Mouse (Mus musculus) frontal cortex, postnatal 10 days (tissue): Measurements from ENCODE around the gene Sema6d.

Experiments used
- DNase-seq, 2 experiments: peaks; one replicate each; pipeline ENCODE4 v3.0.0; 2022; ENCODE audit warnings: low spot score in 2 of 2, mixed read lengths in 1 of 2

Gene Sema6d

DNA sequence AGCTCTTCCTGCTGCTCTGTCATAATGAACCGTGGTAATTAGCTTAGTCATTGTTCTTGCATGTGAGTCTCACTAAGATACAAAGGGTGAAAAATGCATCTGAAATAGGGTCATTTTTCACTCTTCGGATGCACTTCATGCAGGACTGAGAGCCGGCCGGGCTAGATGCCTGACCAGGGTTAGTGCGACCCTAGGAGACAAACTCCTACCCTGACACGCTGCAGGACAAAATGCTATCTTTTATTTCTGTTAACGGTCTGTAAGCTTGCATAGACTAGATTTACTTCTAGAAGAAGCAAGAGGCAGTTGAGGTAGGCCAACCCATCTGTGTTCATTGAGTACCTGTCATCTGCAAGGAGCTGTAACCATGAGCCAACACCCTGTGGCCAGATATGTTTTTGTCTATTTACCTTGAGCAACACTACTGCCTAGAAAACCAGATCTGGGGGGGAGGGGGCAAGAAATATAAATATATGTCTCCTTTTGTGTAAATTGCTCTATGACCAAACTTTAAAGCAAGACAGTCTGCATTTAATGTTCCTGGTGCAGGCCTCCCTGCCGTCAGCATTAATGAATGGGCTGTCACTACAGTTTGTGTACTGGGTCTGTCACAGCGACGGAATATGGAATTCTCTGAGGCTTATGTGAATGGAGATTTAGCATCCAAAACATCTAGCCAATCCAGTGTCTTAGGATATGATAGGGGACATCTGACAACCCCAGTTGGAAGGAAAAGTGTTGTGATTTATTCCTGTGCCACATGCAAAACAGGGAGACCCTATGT, 523.1 kb downstream of the Sema6d start:
- no peak for DNase-seq

GRCm38 (mm10) chr2:124613671-124614210, 524.0 kb downstream of the Sema6d start:
- DNase-seq: no peak

DNA sequence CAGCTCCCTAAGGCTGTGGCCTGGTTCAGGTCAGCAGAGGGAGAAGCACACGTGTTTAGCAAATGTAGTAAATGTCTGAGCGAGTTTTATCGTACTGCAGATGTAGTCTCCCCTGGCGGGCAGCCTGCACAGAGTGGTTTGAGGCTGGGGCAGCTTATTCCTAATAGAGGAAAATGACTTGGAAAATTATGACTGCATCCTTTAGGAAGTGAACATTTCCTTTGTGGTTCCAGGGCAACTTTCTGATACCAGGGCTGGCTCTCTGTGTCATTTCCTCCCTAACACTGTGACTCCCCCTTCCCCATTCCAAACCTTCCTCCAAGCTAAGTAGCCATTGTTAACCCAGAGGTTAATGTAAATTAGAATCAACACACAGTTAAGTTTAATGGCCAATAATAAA, 527.0 kb downstream of the Sema6d start:
- DNase-seq: no peak

DNA sequence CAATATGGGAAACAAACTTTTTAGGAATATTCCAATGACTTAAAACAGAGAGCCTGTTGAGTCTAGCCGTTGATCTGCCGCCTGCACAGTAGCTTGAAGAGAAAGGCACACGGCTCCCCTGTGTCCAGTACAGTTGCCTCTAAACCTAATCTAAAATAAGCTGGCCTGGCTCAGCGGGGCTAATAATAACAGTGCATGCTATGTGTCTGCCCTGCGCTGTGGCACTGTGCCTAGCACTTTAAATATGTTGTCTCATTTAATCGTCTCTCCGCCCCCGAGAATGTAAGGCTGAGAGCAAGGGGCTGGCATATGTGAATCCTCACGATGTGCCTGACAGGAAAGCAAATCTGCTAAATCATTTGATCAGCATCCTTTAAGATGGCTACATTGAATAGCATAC, 527.7 kb downstream of the Sema6d start:
- DNase-seq: no peak

DNA sequence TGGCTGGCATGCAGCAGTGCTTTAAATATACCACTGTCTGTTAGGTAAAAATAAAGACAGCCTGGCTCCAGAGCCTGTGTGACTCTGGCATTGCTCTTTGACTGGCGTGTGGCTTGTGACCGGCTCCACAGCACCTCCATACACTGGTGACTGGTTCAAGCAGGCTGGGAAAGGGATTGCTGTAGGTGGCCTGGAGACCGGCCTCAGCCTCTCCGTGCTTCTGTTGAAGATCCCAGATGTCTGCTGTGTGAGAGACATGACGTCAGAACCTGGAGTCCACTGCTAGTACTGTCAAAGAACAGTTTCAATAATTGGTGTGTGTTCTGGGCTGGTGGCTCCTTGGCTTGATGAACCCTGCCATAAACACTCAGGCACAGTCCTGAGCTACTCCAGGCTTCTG, 528.3 kb downstream of the Sema6d start:
- DNase-seq: no peak

GRCm38 (mm10) chr2:124618526-124619219, 528.9 kb downstream of the Sema6d start:
- DNase-seq: no peak

- DNase-seq: no peak
Observed at GRCm38 (mm10) chr2:124620470-124620869, 530.7 kb downstream of the Sema6d start.

- DNase-seq: no peak
Observed at GRCm38 (mm10) chr2:124621972-124622621, 532.3 kb downstream of the Sema6d start.

DNA sequence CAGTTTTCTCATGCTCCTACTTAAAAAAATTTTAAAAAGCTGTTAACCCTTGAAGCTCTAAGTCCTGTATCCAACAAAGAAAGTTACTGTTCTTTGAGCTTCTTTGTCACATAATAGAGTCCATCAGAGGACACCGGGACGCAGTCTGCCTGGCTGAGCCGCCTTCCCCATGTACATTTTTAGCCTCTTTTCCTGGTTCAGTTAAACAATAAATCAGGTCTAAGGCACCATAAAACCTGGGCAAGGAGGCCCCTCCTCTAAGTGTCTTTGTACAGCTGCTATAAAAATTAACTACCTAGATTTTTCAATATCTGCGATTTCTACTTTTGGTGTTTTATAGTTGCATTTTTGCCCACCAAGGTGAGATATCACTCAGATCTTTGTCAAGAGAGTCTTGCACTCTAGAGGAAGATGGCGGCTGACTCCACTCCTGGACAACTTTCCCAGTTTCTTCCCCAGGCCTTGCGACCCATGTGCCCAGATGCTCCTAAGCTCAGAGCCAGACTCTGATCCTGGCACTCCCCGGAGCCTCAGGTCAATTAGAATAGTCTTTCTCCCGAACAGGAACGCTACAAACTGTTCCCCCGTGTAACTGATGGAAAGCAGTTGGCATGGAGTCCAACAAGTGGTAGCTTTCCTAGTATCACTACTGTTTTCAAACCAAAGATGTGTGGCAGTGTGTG, 534.6 kb downstream of the Sema6d start:
- DNase-seq: no peak

- no peak for DNase-seq
Observed at GRCm38 (mm10) chr2:124626425-124626824, 536.7 kb downstream of the Sema6d start.

DNA sequence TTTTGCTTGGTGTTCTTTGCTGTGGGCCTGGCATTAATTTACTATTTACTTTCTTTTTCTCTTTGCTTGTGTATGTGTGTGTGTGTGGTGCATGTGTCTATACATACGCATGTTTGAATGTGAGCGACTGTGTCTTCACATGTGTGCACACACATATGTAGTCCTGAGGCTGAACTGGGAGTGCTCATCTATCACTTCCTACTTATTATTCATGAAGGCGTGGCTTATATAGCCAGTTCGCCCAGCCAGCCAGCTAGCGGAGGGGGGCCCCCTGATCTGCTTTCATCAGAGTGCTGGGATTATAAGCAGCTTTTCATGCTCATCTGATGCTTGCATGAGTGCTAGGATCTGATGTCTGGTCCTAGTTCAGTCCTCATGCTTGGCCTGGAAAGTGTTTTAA, 537.9 kb downstream of the Sema6d start:
- DNase-seq: no peak

DNA sequence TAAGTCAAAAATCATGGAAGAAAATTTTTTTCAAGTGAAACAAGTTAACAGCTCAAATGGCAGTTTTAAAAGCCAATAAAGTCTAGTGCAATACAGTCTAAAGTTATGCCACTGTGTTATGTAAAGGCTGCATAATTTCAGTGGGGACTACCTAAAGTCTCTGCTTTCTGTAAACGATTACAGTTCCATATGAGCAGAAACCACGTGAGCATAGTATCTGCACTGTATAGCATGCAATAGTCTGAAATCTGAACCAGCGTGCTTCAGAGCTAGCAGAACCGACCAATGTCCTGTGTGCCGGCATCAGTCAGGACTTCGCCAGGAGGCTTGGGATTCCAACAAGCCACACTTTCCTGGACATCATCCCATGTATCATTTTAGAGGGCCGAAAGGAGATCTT, 538.9 kb downstream of the Sema6d start:
- no peak for DNase-seq

- DNase-seq: no peak
Observed at GRCm38 (mm10) chr2:124634400-124634998, 544.7 kb downstream of the Sema6d start.

DNA sequence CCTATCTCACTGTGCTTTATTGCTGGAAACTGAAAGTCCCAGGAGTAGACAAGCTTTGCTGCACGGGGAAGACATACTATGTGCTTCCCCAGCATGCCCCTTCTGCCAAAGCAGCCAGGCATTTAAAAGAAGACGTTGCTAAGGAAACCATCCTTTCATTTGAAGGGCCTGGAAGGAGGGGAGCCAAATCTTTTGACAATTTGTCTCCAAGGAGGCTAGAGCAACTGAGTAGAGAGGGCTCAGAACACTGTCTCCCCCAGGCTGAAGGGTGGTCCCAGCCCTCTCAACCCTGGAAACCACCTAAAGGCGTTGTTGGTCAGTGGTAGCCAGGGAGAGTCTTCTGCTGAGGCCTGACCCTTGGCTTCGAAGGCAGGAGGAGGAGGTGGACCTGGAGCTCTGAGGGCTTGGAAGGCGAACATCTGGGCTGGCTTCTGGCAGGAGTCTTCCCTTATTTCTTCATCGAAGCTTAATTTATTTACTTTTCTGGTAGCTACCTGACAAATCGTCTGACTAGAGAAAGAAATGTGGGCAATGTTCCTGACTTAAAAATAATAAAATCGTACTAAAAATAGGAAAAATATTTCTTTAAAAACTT, 545.6 kb downstream of the Sema6d start:
- DNase-seq: no peak

- DNase-seq: no peak
Observed at GRCm38 (mm10) chr2:124637080-124637479, 547.3 kb downstream of the Sema6d start.

DNA sequence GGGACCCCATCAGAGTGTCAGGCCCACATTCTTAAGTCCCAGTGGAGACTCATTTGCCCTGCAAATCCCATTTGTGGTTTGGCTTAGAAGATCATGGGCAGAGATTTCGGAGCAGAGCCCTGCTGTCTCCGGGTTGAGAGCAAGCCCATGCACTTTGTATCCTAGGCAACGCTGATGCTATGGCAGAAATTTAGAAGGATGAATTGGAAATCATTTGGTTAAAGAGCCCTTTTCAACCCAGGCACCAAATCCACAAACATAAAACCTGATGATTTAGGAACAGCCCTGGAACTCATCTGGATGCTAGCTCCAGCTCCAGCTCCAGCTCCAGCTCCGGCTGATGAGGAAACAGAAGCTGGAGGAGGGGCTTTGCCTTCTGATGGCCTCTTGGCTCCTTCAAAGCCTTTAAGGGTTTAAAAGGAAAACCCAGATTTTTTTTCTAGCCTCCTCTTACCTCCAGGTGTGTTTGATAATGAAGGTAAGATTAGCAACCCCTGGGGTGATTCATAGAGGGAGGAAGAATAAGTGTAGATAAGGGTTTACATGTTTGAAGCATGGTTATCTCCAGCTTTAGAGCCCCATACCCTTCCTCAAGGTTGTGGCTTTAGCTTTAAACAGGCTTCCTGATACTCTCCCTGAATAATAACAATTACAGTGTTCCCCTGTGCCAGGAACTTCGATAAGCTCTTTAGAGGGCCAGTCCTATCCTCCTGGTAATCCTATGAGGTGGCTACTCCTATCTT, 549.6 kb downstream of the Sema6d start:
- no peak for DNase-seq

- DNase-seq: no peak
Observed at GRCm38 (mm10) chr2:124640500-124641193, 550.9 kb downstream of the Sema6d start.

DNA sequence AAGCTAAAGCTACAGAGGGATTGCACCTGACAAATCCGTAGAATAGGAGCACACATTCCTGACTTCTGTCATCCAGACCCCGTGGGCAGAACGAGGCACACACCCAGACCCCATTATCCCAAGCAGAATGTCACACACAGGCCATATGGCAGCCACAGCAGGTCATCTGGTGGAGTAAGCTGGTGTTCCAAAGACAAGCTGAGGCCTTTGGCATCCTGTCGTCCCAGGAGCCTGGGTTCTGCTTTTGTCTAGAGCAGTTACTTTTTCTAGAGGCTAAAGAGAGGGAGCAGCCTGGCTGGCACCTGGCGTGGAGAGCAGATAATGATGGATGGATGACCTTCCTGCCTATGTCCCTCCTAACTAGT, 551.4 kb downstream of the Sema6d start:
- DNase-seq: no peak

GRCm38 (mm10) chr2:124642131-124642530, 552.4 kb downstream of the Sema6d start:
- no peak for DNase-seq

DNA sequence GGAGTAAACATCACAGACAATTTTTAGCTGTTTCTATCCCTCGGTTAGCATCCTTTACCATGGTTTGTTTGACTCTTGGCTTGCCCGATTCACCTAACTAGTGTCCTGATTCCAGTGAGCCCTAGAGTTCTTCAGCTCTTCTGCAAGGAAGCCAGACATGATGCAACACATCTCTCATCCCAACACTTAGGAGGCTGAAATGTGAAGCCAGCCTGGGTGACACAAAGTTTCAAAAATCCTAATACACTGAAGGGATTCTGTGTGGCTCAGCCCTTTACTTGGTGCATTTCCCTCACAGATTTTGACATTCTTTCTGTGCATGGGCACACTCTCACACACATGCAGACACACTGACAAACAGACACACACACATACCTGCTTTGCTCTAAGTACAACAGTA, 560.8 kb downstream of the Sema6d start:
- no peak for DNase-seq
